Mouse (Mus musculus): Measurements from ENCODE around the gene Rce1. TPM values are rescaled to one million over a fixed set of nuclear protein-coding genes. Genes with fewer than 3 reads are reported as not detected.

Rce1 gene
- polyA plus RNA-seq (2017; shearing (Covaris generic)) = 105 TPM

GRCm38 (mm10) chr19:4625179-4625828 is at the start of gene Rce1:
Gene Rce1 (minus strand): TSS chr19:4625641.

DNA sequence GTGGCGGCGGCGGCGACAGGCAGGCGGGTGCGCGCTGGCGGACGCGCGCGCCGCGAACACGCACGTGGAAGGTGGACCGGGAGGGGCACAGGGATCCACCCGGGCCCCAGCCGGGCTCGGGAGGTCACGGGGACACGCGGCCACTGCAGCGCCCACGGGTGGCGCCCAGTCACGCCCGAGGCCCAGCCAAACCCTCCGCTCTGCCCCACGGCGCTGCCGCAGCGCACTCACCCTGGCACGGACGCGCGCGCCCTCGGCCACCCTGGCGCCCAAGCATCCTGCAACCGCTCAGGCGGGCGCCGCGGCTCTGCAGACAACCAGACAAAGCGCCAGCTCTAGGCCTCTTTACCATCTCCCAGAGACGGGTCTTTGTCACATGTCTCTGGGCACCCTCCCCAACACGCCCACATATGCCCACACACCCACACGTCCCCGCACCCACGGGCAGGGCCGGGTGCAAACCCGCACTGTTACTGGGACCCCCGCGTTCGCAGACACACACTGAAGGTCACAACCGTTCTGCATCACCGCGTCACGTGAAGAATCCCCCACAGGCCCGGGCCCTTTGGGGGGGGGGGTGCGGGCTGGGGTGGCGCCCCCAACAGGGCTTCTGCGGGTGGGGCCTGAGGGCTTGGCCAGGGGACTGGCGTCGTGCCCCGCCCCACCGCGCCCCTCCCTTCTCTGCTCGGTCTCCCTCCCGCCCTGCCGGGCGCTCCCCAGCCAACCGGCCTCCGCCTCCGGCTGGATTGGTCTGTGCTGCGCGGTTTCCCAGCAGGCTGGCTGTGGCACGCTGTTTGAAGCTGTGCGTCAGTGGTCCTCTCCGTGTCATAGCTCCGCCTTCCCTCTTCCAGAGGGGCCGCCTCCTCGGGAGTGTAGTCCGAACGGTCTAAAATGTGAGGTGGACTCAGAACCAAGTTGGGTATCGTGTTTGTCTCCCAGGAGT is 10.0 kb downstream of the Rce1 start, which contains the start of gene Lrfn4:
Lrfn4 (minus strand) TSS at position 517 of the 943 bp plus-strand sequence.

Other genes starting within 250 kb of the Rce1 start
- 89.8 TPM for gene Kdm2a, start 227.4 kb downstream of the Rce1 start, polyA plus RNA-seq (2017; shearing (Covaris generic))
- gene Rhod, start 186.2 kb downstream of the Rce1 start, polyA plus RNA-seq (2017; shearing (Covaris generic)) = 2.5 TPM
- 0.17 TPM for gene Syt12, start 148.2 kb downstream of the Rce1 start, polyA plus RNA-seq (2017; shearing (Covaris generic))
- gene 2010003K11Rik, start 127.1 kb downstream of the Rce1 start, polyA plus RNA-seq (2017; shearing (Covaris generic)) = not detected
- 3.6 TPM for gene Pcx, start 115.2 kb downstream of the Rce1 start, polyA plus RNA-seq (2017; shearing (Covaris generic))
- not detected for gene Lrfn4, start 10.0 kb downstream of the Rce1 start, polyA plus RNA-seq (2017; shearing (Covaris generic))
- not detected for gene Gm960, start 73.0 kb upstream of the Rce1 start, polyA plus RNA-seq (2017; shearing (Covaris generic))
- 0.21 TPM for gene Sptbn2, start 85.5 kb upstream of the Rce1 start, polyA plus RNA-seq (2017; shearing (Covaris generic))
- 75.2 TPM for gene Rbm4b, start 130.9 kb upstream of the Rce1 start, polyA plus RNA-seq (2017; shearing (Covaris generic))
- 47.7 TPM for gene Rbm4, start 168.3 kb upstream of the Rce1 start, polyA plus RNA-seq (2017; shearing (Covaris generic))
- 28.1 TPM for gene Gm21992, start 186.0 kb upstream of the Rce1 start, polyA plus RNA-seq (2017; shearing (Covaris generic))
- 102 TPM for gene Rbm14, start 186.0 kb upstream of the Rce1 start, polyA plus RNA-seq (2017; shearing (Covaris generic))
- gene Ccs, start 213.7 kb upstream of the Rce1 start, polyA plus RNA-seq (2017; shearing (Covaris generic)) = 71.3 TPM
- gene Ccdc87, start 213.7 kb upstream of the Rce1 start, polyA plus RNA-seq (2017; shearing (Covaris generic)) = not detected
- gene Ctsf, start 229.5 kb upstream of the Rce1 start, polyA plus RNA-seq (2017; shearing (Covaris generic)) = 13.9 TPM